7 mouse cellular contexts compared by ENCODE assay signal in genomic region chr11:75092159-75092558, GRCm38 (mm10).
DNase-seq lines count a peak whose midpoint lies in the region; ATAC-seq lines count a peak whose summit lies in the region.

No protein-coding gene starts in this region.

- H3K36me3 ChIP-seq in midbrain, embryonic 14.5 days (ENCODE audit: control insufficient read depth, insufficient read depth, low read length) = no peaks in the 10 kb centered on the region
- H3K36me3 ChIP-seq in midbrain, embryonic 16.5 days (ENCODE audit: control insufficient read depth, insufficient read depth, low read length) = no peaks in the 10 kb centered on the region
- no peaks in the 10 kb centered on the region for H3K36me3 ChIP-seq in neural tube, embryonic 14.5 days (ENCODE audit: control insufficient read depth, insufficient read depth, low read length)
- no peaks in the 10 kb centered on the region for H3K36me3 ChIP-seq in midbrain, embryonic 13.5 days

- H3K4me1 ChIP-seq in midbrain, embryonic 14.5 days (ENCODE audit: control insufficient read depth, insufficient read depth, low read length) = no peaks in the 10 kb centered on the region
- no peaks in the 10 kb centered on the region for H3K4me1 ChIP-seq in midbrain, embryonic 16.5 days (ENCODE audit: control insufficient read depth, insufficient read depth, low read length)
- H3K4me1 ChIP-seq in neural tube, embryonic 14.5 days (ENCODE audit: control insufficient read depth, insufficient read depth, low read length) = peaks cover 9% of the 10 kb centered on the region
- H3K4me1 ChIP-seq in midbrain, embryonic 13.5 days (replicated peaks) = no peaks in the 10 kb centered on the region

- no peak overlapping the region for H3K27ac ChIP-seq in midbrain, embryonic 14.5 days (replicated peaks; ENCODE audit: low read depth, low read length)
- H3K27ac ChIP-seq in midbrain, embryonic 16.5 days (ENCODE audit: low read length) = no peak overlapping the region
- 0 out of 2 replicates have a peak overlapping the region, but pooled peaks have one; percentile 5 for H3K27ac ChIP-seq in neural tube, embryonic 14.5 days (ENCODE audit: low read depth, low read length)
- H3K27ac ChIP-seq in midbrain, embryonic 13.5 days = no peak overlapping the region

- peak; percentile 11 for DNase-seq in midbrain, embryonic 14.5 days
- DNase-seq in adrenal gland, postnatal 36 days = peak; percentile 57 to 66
- DNase-seq in kidney, adult 18-20 months = peak; percentile 26
- DNase-seq in left cerebral cortex, adult 11 months (ENCODE audit: low spot score) = no peak

- no peaks in the 10 kb centered on the region for H3K27me3 ChIP-seq in midbrain, embryonic 14.5 days (ENCODE audit: control insufficient read depth, insufficient read depth, low read length)
- no peaks in the 10 kb centered on the region for H3K27me3 ChIP-seq in midbrain, embryonic 16.5 days (ENCODE audit: control insufficient read depth, insufficient read depth, low read depth, low read length)
- H3K27me3 ChIP-seq in neural tube, embryonic 14.5 days (ENCODE audit: control insufficient read depth, insufficient read depth, low read length) = no peaks in the 10 kb centered on the region
- H3K27me3 ChIP-seq in midbrain, embryonic 13.5 days = no peaks in the 10 kb centered on the region

- H3K4me3 ChIP-seq in midbrain, embryonic 14.5 days (replicated peaks; ENCODE audit: low read depth, low read length) = no peak overlapping the region
- H3K4me3 ChIP-seq in midbrain, embryonic 16.5 days (ENCODE audit: low read depth, low read length) = no peak overlapping the region
- H3K4me3 ChIP-seq in neural tube, embryonic 14.5 days (ENCODE audit: low read depth, low read length) = no peak overlapping the region
- no peak overlapping the region for H3K4me3 ChIP-seq in midbrain, embryonic 13.5 days (replicated peaks)

- ATAC-seq in midbrain, embryonic 14.5 days (ENCODE audit: low FRiP score, low TSS enrichment) = no peak
- no peak for ATAC-seq in midbrain, embryonic 16.5 days
- no peak for ATAC-seq in neural tube, embryonic 14.5 days (ENCODE audit: low read depth)
- ATAC-seq in midbrain, embryonic 13.5 days = no peak

- WGBS in midbrain, embryonic 14.5 days = 73% methylated on average over 3 of the region's 3 CpGs
- 80% methylated on average over 3 of the region's 3 CpGs for WGBS in midbrain, embryonic 16.5 days
- WGBS in neural tube, embryonic 14.5 days = 62% methylated on average over 3 of the region's 3 CpGs
- WGBS in midbrain, embryonic 13.5 days = 86% methylated on average over 3 of the region's 3 CpGs

- H3K4me2 ChIP-seq in midbrain, embryonic 14.5 days (ENCODE audit: low read length) = no peak overlapping the region
- H3K4me2 ChIP-seq in midbrain, embryonic 16.5 days (ENCODE audit: low read length) = no peak overlapping the region
- H3K4me2 ChIP-seq in neural tube, embryonic 14.5 days (ENCODE audit: low read depth, low read length) = no peak overlapping the region
- no peak overlapping the region for H3K4me2 ChIP-seq in midbrain, embryonic 13.5 days (replicated peaks)

- H3K9ac ChIP-seq in midbrain, embryonic 14.5 days (replicated peaks; ENCODE audit: low read length) = no peak overlapping the region
- H3K9ac ChIP-seq in midbrain, embryonic 16.5 days (ENCODE audit: low read depth, low read length) = no peak overlapping the region
- no peak overlapping the region for H3K9ac ChIP-seq in neural tube, embryonic 14.5 days (replicated peaks; ENCODE audit: low read depth, low read length)
- H3K9ac ChIP-seq in midbrain, embryonic 13.5 days (replicated peaks) = no peak overlapping the region

- H3K9me3 ChIP-seq in midbrain, embryonic 14.5 days (ENCODE audit: control insufficient read depth, low read length) = no peaks in the 10 kb centered on the region
- no peaks in the 10 kb centered on the region for H3K9me3 ChIP-seq in midbrain, embryonic 16.5 days (replicated peaks; ENCODE audit: control insufficient read depth, low read length, poor library complexity, severe bottlenecking)
- H3K9me3 ChIP-seq in neural tube, embryonic 14.5 days (ENCODE audit: control insufficient read depth, low read length) = no peaks in the 10 kb centered on the region
- no peaks in the 10 kb centered on the region for H3K9me3 ChIP-seq in midbrain, embryonic 13.5 days
